Mouse (Mus musculus): ENCODE measurements around the gene Pik3r5. TPM values are rescaled to one million over a fixed set of nuclear protein-coding genes. Genes with fewer than 3 reads are reported as not detected.

Pik3r5 gene
- total and polyA plus RNA-seq, 3 experiments = 0.02 to 0.49 TPM; not detected in 1

GRCm38 (mm10) chr11:68408127-68408526 is 23.8 kb upstream of the Pik3r5 start:
- H3K36me3 ChIP-seq (replicated peaks) = no peaks in the 10 kb centered on the region
- H3K9me3 ChIP-seq (replicated peaks) = no peaks in the 10 kb centered on the region
- no peak for TF ChIP-seq TAL1 (conservative IDR thresholded peaks at IDR 0.05; ENCODE audit: low read depth, low read length)
- TF ChIP-seq CTCF (IDR thresholded peaks at IDR 0.05; ENCODE audit: low read depth, low read length) = peak; percentile 47; the same call in 1 of the 2 replicates
- DNase-seq (ENCODE audit: low spot score) (peak; percentile 13), ATAC-seq (ENCODE audit: extremely low read depth, insufficient number of reproducible peaks, low FRiP score, poor library complexity, severe bottlenecking) (no peak)
- H3K27me3 ChIP-seq (ENCODE audit: insufficient read depth, low read length) = peaks cover 2% of the 10 kb centered on the region; the same call in 1 of the 2 replicates
- no peaks in the 10 kb centered on the region for H3K4me1 ChIP-seq (ENCODE audit: insufficient read depth, low read depth, low read length)
- H3K4me3 ChIP-seq (ENCODE audit: low read depth, low read length) = no peak overlapping the region

DNA sequence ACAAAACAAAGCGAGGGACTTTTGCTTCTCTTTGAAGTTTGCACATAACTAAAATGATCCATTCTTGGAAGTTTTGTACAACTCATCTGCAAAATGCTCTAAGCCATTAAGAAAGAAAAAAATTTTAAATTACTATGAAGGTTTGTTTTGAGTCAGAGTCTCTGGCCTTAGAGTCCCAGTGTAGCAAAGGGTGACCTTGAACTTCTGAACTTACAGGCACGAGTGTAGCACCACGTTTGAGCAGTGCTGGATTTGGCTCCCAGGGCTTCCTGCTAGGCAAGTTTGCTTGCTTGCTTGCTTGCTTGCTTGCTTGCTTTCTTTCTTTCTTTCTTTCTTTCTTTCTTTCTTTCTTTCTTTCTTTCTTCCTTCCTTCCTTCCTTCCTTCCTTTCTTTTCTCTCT is 14.9 kb upstream of the Pik3r5 start:
- no peak for DNase-seq (ENCODE audit: low spot score)
- Histone ChIP-seq H3K27me3 (ENCODE audit: insufficient read depth, low read length) (no peaks in the 10 kb centered on the region), H3K9me3 (replicated peaks) (peaks cover 7% of the 10 kb centered on the region), H3K36me3 (replicated peaks) (no peaks in the 10 kb centered on the region), H3K4me1 (ENCODE audit: insufficient read depth, low read depth, low read length) (no peaks in the 10 kb centered on the region), H3K4me3 (ENCODE audit: low read depth, low read length) (no peak overlapping the region)
- ATAC-seq (ENCODE audit: extremely low read depth, insufficient number of reproducible peaks, low FRiP score, poor library complexity, severe bottlenecking) = no peak
- no peak for TF ChIP-seq GATA1 (IDR thresholded peaks at IDR 0.05; ENCODE audit: borderline replicate concordance, low read length)
- no peak for TF ChIP-seq POLR2AphosphoS5 (IDR thresholded peaks at IDR 0.05; ENCODE audit: insufficient replicate concordance, low read depth, low read length)
- no peak for TF ChIP-seq CTCF (IDR thresholded peaks at IDR 0.05; ENCODE audit: low read depth, low read length)

DNA sequence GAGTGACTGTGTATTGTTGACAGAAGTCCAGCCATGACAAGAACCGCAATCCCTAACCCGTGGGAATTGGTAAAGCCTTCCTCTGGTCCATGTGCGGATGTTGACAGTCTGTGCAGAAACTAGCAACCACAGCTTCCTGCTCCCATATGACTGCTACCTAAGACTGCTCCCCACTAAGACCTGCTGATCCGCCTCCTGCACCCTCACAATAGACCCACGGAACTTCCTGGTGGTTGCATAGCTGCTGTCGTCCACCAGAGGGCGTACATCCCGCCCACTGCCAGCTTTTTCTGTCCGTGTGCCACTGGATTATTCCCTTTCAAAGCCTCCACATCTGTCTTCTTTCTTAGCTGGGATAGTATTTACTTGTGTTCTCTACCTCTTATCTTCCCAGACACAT is 14.1 kb upstream of the Pik3r5 start:
- no peaks in the 10 kb centered on the region for H3K4me1 ChIP-seq (ENCODE audit: insufficient read depth, low read depth, low read length)
- DNase-seq (ENCODE audit: low spot score) (no peak), ATAC-seq (ENCODE audit: extremely low read depth, insufficient number of reproducible peaks, low FRiP score, poor library complexity, severe bottlenecking) (no peak)
- H3K9me3 ChIP-seq (replicated peaks) = peaks cover 7% of the 10 kb centered on the region
- no peaks in the 10 kb centered on the region for H3K36me3 ChIP-seq (replicated peaks)
- TF ChIP-seq GATA1 (IDR thresholded peaks at IDR 0.05; ENCODE audit: borderline replicate concordance, low read length) (no peak), POLR2AphosphoS5 (IDR thresholded peaks at IDR 0.05; ENCODE audit: insufficient replicate concordance, low read depth, low read length) (no peak), TAL1 (conservative IDR thresholded peaks at IDR 0.05; ENCODE audit: low read depth, low read length) (no peak), CTCF (IDR thresholded peaks at IDR 0.05; ENCODE audit: low read depth, low read length) (peak; percentile 91)
- no peak overlapping the region for H3K4me3 ChIP-seq (ENCODE audit: low read depth, low read length)
- no peaks in the 10 kb centered on the region for H3K27me3 ChIP-seq (ENCODE audit: insufficient read depth, low read length)

- Histone ChIP-seq H3K4me3 (ENCODE audit: low read depth, low read length) (no peak overlapping the region), H3K9me3 (replicated peaks) (no peaks in the 10 kb centered on the region), H3K27me3 (ENCODE audit: insufficient read depth, low read length) (no peaks in the 10 kb centered on the region; the same call in none of the 2 replicates), H3K36me3 (replicated peaks) (no peaks in the 10 kb centered on the region), H3K4me1 (ENCODE audit: insufficient read depth, low read depth, low read length) (no peaks in the 10 kb centered on the region)
- ATAC-seq (ENCODE audit: extremely low read depth, insufficient number of reproducible peaks, low FRiP score, poor library complexity, severe bottlenecking) = no peak
- TF ChIP-seq CTCF (IDR thresholded peaks at IDR 0.05; ENCODE audit: low read depth, low read length) (no peak), TAL1 (conservative IDR thresholded peaks at IDR 0.05; ENCODE audit: low read depth, low read length) (no peak), GATA1 (IDR thresholded peaks at IDR 0.05; ENCODE audit: borderline replicate concordance, low read length) (no peak), POLR2AphosphoS5 (IDR thresholded peaks at IDR 0.05; ENCODE audit: insufficient replicate concordance, low read depth, low read length) (no peak), GATA2 (IDR thresholded peaks at IDR 0.05; ENCODE audit: borderline replicate concordance, low read depth, low read length) (no peak)
- no peak for DNase-seq (ENCODE audit: low spot score)
These were observed 6.2 kb upstream of the Pik3r5 start for GRCm38 (mm10) chr11:68425492-68426315.

DNA sequence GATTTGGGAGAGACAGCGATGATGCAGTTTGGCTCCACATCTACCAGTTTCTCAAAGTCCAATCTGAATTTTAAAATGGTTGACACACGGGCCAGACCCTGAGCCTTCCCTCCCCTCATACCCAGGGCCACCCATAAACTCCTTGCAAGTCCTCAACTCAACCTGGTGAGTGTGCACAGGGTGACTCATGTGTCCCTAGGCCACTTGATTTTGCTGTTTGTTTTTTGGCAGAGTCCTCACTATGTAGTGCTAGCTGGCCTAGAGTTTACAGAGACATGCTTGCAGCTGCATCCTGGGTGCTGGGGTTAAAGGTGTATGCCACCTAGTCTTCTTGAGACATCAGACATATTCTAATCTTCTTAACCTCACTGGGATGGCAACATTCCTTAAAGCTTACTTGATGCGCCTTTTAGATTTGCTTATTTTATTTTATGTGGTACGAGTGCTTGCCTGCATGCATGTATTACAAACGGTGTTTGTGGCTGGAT is 4.8 kb upstream of the Pik3r5 start:
- TF ChIP-seq GATA1 (IDR thresholded peaks at IDR 0.05; ENCODE audit: borderline replicate concordance, low read length) (no peak), TAL1 (conservative IDR thresholded peaks at IDR 0.05; ENCODE audit: low read depth, low read length) (no peak), POLR2AphosphoS5 (IDR thresholded peaks at IDR 0.05; ENCODE audit: insufficient replicate concordance, low read depth, low read length) (no peak), GATA2 (IDR thresholded peaks at IDR 0.05; ENCODE audit: borderline replicate concordance, low read depth, low read length) (no peak), CTCF (IDR thresholded peaks at IDR 0.05; ENCODE audit: low read depth, low read length) (no peak)
- DNase-seq (ENCODE audit: low spot score) = no peak
- Histone ChIP-seq H3K36me3 (replicated peaks) (no peaks in the 10 kb centered on the region), H3K4me1 (ENCODE audit: insufficient read depth, low read depth, low read length) (no peaks in the 10 kb centered on the region), H3K9me3 (replicated peaks) (no peaks in the 10 kb centered on the region), H3K27me3 (ENCODE audit: insufficient read depth, low read length) (no peaks in the 10 kb centered on the region; the same call in none of the 2 replicates), H3K4me3 (ENCODE audit: low read depth, low read length) (no peak overlapping the region)
- no peak for ATAC-seq (ENCODE audit: extremely low read depth, insufficient number of reproducible peaks, low FRiP score, poor library complexity, severe bottlenecking)

DNA sequence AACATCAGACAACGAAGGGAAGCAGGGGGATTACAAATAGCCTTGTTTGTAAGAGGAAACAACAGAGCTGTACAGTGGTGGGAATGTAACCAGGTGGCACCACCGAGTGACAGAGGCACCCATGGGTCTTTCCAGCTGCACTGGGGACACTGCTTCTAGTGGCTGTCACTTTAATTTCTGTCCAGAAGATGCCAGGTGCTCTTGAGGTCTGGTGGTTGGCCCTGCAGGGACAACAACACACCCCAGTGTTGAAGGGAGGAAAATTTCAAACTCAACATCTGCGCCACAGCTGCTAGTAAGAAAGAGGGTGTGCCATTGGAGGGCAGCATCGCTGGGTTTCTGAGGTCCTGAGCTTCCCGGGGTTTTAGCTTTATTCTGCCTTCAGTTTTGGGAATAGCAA is 1.3 kb upstream of the Pik3r5 start:
- no peaks in the 10 kb centered on the region for H3K36me3 ChIP-seq (replicated peaks)
- no peaks in the 10 kb centered on the region; the same call in none of the 2 replicates for H3K27me3 ChIP-seq (ENCODE audit: insufficient read depth, low read length)
- no peak overlapping the region for H3K4me3 ChIP-seq (ENCODE audit: low read depth, low read length)
- TF ChIP-seq CTCF (IDR thresholded peaks at IDR 0.05; ENCODE audit: low read depth, low read length) (no peak), POLR2AphosphoS5 (IDR thresholded peaks at IDR 0.05; ENCODE audit: insufficient replicate concordance, low read depth, low read length) (no peak), TAL1 (conservative IDR thresholded peaks at IDR 0.05; ENCODE audit: low read depth, low read length) (no peak), GATA2 (IDR thresholded peaks at IDR 0.05; ENCODE audit: borderline replicate concordance, low read depth, low read length) (no peak)
- ATAC-seq (ENCODE audit: extremely low read depth, insufficient number of reproducible peaks, low FRiP score, poor library complexity, severe bottlenecking) (no peak), DNase-seq (ENCODE audit: low spot score) (no peak)
- H3K9me3 ChIP-seq (replicated peaks) = no peaks in the 10 kb centered on the region
- H3K4me1 ChIP-seq (ENCODE audit: insufficient read depth, low read depth, low read length) = no peaks in the 10 kb centered on the region

Data from G1E (cell line).